Mouse (Mus musculus) urinary bladder, adult 2 months (tissue): ENCODE measurements around the gene Zdhhc14. TPM values are rescaled to one million over a fixed set of nuclear protein-coding genes. Genes with fewer than 3 reads are reported as not detected.

Source experiments
- DNase-seq: peaks from one replicate; pipeline ENCODE4 v3.0.0; 2022; ENCODE audit warnings: low spot score
- polyA plus RNA-seq: library from polyadenylated mRNA; depleted of rRNA; stranded (reverse); fragments of >200 nt; gene quantifications from 2 replicates; pipeline ENCODE4 v1.2.3, GENCODE M21; 2012

Gene Zdhhc14
- polyA plus RNA-seq, 1 experiment: 4.8 TPM

DNA sequence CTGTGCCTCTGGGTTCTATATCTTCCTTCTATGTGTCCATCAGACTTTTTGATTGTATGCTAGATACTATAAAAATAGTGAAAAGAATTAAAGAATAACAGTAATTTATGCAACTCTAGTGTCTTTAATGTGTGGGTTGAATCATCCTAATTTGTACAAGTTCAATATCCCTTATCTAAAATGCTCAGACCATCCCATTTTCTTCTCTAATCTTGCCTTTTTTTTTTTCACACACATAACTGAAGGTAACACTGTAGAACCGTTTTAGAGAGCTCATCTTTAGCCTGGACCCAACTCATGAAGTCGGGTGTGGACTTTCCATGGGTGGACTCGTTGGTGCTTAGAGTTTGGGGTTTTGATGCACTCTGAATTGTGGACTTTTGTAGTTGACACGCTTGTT is 12.6 kb downstream of the Zdhhc14 start:
- no peak for DNase-seq

DNA sequence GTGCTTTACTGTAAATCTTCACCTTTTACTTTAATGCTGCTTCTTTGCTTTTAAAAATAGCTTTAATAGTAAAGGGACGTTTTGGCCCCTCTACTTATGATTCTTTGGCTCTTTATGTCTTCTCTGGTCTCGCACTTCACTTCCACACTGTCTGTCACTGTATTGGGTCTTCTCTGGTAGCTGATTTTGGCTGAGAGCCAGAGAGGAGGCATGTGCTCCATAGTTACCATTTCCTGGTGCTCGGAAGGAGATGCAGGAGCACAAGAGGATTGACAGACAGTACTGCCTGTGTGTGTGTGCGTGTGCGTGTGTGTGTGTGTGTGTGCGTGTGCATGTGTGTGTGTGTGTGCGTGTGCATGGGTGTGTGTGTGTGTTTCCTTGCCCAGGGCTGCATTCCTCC is 14.2 kb downstream of the Zdhhc14 start:
- no peak for DNase-seq

DNA sequence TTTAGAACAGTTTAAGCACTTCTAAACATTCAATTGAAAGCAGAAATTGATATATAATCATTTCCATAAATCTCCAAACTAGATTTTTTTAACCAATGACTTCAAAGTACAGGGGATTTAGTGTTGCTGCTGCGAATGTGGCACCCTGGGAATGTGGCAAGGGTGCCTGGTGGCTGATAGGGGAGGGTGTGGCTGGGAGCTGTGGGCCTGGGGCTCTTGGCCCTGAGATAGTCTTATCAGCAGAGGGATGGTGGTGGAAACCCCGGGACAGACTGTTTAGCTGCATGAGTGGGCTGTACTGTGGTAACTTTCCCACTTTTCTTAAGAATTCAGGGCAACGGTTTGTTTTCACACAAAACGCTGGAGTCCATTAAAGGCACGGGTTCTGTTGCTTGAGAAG is 14.6 kb downstream of the Zdhhc14 start:
- DNase-seq: no peak

DNA sequence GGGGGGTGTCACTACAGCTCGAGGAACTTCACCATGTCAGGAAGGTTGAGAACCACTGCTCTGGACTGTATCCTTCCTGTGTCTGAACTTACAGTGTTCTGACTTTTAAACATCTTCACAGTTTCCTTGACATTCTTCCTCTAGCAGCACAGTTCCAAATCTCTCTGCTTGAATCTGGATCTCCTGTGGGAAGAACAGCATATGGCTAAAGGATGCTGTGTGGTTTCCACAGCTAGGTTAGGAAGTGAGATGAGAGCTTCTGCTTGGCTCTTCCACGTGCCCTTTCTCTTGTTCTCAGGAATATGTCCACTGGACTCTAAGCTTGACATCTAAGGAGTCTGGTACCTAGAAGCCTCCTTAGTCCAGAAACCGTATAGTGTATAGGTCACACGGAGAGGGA is 15.7 kb downstream of the Zdhhc14 start:
- DNase-seq: no peak

DNA sequence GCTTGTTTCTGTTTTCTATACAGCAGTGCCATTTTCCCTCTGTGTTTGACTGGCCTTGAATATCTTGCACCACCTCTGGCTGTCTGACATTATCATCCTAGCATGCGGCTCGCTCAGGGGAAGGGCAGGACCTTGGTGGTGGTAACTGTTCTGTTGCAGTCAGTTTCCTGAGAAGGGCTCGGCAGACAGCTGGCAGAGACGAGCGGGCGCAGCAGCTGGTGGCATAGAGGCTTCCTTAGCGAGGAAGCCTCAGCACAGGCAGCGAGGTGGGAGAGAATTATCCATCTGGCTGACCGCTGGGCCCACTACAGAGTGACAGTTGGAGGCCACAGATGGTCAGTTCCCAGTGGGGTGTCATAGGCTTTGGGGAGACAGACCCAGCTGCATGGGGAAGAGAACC is 18.2 kb downstream of the Zdhhc14 start:
- no peak for DNase-seq

DNA sequence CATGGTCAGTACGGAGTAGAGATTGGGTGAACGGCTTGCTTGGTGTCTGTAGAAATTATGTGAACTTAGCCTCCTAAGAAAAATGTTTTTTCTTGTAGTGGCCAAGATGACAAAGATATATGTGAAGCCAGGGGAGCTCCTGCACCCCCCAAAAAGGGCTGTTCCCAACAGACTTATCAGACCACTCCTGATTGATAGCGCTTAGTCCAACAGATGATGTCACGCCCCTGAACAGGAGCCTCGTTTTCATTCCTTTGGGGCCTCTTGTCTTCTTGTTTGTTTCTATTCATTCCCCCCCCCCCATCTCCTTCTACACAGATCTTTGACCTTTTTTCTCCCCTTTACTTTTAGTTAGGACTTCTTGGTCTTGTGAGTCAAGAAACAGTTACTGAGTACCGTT is 19.4 kb downstream of the Zdhhc14 start:
- no peak for DNase-seq

DNA sequence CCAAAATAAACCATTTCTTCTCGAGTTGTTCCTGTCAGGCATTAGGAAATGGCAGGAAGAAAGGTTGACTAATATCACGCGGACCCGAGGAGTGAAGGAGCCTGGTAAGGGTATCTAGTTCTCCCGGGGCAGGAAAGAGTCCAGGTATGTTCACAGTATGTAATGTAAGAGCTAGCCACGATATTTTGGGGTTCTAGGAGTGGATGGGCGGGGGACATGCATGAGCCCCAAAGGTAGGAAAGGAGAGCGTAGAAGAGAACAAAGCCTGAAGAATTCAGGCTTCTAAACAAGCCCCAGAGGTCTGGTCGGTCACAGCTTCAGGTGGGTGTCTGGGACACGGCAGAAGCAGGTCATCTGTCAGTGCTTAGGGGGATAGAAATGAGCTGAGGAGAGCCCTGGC is 27.1 kb downstream of the Zdhhc14 start:
- no peak for DNase-seq

DNA sequence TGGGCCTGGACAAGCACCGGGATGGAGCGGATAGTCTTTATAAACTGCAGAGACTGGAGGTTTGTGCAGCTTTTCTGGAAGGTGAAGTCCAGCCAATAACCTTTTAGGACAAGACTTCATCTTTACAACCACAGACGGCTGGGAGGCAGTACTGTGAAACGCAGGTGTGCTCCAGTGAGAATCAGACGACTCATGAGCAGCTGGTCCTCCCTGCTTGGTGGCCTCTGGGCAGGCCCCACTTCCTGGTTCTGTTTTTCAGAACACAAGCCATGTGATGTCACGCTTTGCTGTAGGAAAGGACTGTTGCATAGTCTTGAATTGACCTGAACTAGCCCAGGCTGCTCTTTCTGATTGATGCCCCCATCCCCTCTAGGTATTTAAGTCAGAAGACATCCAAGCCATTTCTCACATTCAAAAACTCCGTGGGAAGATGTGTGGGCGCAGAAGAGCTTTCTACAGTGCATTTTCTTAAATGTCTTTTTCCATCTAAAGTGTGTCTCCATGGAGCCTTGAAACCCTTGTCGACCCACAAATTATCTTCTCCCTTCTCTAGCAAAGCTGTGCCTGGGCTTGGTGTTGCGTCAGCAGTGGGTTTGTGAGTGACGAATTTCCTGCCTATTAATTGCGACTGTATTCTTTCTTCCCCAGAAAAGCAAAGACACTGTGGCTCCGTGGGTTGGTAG is 27.7 kb downstream of the Zdhhc14 start:
- DNase-seq: no peak

DNA sequence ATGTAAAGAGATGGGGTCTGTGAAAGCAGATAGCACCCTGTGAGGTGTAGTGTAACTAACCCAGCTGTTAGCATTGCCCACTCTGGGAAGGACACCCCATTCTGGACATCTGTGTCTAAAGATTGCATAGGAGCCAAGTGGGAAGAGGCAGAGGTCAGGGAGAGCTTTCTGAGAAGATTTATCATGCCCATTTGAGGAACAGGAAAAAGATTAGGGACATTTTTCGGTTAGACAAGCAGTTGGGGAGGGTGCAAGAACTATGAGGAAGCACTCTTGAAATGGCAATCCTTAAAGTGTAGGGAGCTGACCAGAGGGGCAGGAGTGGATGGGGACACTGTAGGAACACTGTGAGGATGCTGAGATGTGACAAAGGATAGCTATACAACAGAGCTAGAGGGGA is 29.2 kb downstream of the Zdhhc14 start:
- DNase-seq: no peak

DNA sequence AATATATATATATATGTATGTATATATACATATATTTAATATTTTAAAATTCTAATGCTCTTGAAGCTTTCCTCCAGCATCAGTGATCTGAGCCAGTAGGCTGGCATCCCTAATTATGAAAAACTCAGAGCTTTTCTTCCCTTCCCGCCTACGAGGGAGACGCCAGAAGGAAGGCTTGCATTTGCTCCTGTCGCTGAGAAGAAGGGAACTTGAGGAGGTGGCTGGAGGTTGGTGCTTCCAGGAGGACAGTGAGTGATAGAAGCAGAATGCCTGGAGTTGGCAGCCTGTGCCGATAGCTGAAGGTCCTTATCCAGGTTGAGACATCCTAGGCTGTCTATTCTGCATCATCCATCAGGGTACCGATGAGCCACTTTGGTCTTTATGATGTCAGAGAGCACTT is 37.2 kb downstream of the Zdhhc14 start:
- no peak for DNase-seq

DNA sequence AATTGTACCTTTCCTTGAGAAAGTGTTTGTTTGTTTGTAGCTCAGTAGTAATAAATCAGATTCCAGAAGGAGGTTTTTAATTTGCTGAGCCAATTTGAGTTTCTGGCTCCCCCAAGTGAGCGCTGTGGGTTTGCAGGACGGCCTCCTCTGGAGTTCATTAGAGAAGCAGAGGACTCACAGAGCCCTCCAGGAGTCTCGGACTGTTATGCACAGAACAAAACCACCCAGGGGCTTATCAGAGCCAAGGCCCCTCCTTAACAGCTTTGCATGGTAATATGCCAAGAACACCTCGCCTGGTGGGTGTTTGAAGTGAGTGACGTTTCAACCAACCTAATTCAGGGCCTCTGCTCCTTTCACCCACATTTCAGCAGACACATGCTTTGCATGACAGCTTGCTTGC is 40.5 kb downstream of the Zdhhc14 start:
- DNase-seq: no peak

DNA sequence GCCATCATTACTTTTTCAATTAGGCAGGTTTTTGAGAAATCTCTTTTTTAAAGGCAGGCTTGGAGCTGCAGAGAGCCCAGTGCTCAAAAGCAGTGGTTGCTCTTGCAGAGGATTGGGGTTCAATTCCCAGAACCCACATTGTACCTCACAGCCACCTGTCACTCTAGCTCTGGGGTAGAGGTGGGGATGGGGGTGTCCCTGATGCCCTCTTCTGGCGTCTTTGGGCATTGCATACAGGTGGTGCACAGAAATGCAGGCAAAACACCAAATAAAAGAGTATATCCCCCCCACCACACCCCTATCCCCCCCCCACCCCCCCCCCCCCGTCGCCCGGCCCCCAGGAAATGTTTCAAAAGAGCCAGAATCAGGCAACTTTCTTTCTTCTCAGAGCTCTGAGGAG is 43.0 kb downstream of the Zdhhc14 start:
- no peak for DNase-seq

DNA sequence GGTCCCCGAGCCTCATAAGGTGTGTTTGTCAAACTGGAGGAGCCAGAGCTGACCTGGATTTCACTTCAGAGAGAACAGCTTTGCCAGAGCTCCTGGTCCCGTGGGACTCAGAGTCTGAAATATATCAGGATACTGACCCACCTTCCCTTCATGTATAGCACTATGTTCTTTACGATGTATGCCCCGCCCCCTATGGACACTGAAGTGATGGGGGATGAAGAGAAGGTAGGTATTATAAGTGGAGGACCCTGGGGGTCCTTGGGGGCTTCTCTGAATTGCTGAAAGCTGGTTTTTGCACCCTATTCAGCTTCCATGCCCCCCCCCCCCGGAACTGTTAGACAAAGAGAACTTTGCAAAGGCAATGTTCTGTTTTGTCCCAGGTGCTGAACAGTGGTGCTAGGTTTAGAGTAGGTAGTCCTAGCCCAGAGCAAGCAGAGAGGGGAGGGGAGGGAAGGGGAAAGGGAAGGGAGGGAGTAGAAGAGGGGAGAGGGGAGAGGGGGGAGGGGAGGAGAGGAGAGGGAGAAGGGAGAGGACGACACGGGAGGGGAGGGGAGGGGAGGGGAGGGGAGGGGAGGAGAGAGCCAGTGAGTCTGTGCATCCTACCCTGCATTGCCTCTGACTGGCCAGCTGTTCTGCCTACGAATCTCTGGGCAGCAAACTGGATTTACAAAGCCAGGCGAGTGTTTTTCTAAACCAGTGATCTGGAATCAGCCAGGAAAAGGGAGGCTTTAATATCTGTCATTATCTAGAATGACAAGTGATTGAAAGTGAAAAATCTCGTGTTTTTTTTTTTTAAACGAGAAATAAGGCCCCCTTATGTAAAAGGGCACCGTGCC is 44.1 kb downstream of the Zdhhc14 start:
- DNase-seq: no peak

DNA sequence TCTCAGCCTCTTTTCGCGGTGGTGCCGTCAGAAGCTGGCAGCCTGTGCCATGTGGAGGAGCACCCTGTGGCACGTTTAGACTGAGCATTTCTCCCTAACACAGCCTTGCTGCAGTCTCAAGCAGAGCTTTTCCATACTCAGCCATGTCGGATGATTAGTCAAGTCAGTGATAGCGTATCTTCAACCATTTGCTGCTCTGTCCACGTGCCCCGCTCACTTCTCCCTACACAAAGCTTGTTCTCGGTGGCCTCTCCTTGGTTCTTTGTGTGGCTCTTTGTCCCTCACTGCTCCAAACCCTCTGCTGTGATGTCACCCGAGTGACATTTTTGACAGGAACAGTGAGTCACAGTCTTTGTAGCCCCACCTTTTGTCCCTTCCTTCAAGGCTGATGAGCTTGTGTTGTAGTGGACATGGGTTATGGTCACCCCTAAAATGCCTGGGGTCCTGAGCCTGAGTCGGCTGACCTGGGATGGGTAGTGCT is 44.8 kb downstream of the Zdhhc14 start:
- DNase-seq: no peak

DNA sequence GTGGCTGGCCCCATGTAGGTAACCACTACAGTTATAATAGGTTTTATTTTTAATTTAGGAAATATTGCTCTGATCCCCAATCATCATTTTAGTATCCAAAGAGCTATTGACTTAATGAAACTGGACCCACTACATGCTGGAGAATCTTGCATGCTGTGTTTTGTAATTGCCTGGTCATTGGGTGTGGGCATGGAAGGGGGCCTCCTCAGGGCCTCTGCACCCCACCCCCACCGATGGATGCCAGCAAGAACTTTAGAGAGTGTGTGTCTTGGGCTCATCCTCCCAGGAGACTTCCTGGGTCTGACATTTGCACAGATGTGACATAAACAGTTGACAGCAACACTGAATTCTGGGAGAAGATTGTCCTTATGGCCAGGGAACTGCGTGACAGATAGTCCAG is 49.8 kb downstream of the Zdhhc14 start:
- DNase-seq: no peak

DNA sequence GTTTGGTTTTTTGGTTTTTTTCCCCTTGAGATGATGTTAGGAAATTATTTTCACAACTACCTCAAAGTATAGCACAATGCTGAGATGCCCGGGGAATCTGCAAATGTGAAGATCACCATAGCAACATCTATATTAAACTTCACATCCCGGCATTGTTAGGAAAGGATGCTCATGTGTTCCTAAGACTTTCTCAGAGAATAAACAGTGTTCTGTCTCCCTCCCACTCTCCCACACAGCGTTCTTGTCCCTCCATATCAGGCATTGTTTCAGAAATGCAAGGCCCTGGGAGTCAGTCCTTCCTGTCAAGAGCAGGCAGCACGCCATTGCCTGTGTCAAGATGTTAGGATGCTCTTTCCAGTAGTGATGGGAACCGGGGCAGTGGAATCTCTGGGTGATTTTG is 51.7 kb downstream of the Zdhhc14 start:
- no peak for DNase-seq

DNA sequence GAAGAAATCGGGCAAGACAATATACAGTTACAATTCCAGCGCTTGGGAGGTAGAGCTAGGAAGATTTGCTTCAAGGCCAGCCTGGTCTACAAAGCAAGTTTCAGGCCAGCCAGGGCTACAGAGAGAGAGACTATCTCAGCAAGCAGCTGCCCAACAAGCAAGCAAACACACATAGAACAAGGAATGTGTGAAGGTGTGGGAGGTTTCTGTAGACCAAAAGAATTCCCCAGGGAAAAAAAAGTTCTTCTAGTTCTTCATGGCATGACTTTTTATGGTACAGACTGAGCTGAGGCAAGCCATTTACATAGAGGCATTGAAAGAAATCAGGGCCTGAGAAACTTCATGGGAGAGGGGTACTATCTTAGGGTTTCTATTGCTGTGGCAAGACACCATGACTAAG is 52.7 kb downstream of the Zdhhc14 start:
- no peak for DNase-seq

DNA sequence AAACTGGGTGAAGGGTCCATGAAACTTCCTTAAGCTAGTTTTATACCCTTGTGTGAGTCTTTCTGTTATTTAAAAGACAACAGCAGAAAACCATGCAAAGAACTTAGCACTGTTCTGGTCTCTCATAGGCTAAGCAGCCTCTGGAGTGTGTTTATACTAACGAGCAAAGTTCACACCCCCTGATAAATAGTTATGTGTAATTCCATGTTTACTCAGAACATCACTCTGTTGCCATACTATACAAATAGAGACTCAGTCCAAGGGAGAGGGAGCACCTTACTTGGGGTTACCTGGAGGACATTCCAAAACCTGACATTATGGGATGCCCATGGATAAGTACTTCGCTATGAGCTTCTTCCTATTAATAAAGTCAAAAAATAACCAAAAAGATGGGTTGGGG is 56.2 kb downstream of the Zdhhc14 start:
- DNase-seq: no peak

DNA sequence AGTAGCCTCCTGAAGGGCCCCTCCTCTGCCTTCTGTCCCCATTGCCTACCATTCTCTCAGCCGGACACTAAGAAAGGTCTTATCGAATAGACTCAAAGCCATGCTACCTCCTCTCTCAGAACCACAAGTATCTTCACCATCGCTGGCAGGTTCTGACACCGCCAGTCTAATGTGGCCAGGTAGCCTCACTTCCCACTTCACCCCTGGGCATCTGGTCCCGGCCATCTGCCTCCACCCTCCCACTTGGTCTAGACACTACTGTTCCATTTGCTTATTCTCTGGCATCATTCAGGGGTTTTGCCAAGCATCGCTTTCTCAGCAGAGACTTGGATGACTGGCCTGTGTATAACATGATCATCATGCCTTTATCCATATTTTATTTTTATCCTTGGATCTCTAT is 57.1 kb downstream of the Zdhhc14 start:
- DNase-seq: no peak

DNA sequence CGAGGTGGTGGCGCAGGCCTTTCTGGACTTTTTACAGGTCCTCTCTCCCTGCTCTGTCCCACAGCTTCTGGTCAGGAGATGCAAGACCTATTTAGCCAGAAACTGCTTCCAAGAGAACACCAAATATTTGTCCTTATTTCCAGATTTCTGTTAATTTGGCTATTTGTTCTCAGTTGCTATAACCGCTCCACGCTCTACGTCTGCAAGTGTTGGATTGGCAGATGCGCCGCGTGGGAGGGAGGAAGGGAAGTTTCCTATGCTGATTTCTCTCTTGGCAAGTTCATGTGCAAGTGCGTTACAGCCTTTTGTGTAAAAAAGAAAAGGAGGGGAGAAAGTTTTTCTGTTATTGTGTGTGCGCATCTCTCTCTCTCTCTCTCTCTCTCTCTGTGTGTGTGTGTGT is 58.1 kb downstream of the Zdhhc14 start:
- DNase-seq: no peak

DNA sequence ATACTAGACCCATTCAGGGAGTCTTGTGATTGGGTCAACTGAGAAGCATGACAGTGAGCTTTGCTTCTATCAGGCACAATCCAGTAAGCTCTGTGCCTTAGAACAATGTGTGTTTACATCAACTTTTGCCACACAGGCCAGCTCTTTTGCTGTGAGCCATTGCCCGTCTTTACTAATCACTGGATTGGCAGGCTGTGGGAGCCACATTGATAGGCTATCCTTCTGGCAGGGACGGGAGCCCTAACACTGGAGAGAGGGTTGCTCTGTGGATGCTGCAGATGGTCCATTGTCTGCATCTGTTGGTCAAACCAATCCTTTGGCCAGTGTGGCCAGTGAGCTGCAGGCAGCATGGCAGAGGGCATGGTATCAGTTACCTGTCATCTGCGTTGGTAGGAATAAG is 58.8 kb downstream of the Zdhhc14 start:
- no peak for DNase-seq

DNA sequence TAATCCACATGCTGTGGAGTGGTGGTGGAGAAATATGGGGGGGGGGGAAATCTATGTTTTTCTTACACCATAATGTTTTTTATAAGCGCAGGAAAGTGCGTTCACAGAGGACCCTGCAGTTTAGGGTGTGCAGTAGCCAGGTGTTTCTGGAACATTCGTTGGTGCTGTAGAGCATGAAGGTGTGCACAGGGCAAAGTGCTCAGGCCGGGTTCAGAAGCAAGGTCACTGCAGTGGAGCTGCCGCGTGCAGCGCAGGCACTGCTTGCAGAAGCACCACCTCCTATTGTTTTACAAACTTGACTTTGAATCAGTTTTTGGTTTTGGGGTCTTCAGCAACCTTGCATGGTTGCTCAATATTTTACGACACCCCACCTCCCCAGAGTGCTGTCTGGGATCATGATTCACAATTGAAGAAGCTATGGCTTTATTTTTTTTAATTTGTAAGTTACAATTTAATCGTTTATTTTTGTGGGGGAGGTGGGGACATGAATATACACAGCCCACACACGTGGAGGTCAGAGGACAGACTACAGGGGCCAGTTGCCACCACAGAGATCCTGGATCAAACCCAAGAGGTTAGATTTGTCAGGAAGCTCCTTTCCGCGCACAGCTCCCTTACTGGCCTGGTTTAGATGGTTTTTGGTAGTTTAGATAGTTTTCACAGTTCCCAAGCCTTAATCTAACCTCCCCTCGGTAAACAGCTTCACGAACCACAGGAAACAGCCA is 59.8 kb downstream of the Zdhhc14 start:
- no peak for DNase-seq

DNA sequence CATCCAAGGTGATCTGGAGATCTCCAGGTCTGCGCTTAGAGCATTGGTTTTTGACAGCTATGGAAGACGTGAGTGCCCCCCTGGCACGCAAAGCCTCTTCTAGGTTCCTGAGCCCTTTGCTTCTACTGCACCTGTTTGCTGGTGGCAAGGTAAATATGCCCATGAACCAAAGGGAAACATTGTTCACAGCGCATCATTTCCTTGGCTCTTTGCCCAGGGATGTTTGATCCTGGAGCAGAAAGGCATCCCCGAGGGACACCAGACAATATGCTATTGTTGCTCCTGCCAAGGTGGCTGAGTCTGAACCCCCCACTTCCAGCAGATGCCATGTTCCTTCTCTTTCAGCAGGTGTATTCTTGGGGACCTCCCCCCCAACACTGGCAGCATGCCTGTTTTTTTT is 61.2 kb downstream of the Zdhhc14 start:
- DNase-seq: no peak
